ENCODE assay signal across 13 mouse cellular contexts in genomic region chr12:100353954-100354353, GRCm38 (mm10).
DNase-seq lines count a peak whose midpoint lies in the region; ATAC-seq lines count a peak whose summit lies in the region.
"Had no signal": no experiment of that assay in that cellular context is flagged by ENCODE, and none has a peak within 500 bp of the region (broad histone marks: within the 10 kb centered on the region; RNA-seq: fewer than 3 reads in every experiment).

No protein-coding gene starts in this region.

- H3K9ac ChIP-seq in hindbrain, embryonic 16.5 days (ENCODE audit: low read depth, low read length), result no peak overlapping the region
- H3K9ac ChIP-seq: embryonic facial prominence, embryonic 13.5 days had no signal

- H3K4me3 ChIP-seq in hindbrain, embryonic 16.5 days (ENCODE audit: low read length), result no peak overlapping the region
- H3K4me3 ChIP-seq: embryonic facial prominence, embryonic 13.5 days had no signal

- no peak overlapping the region for H3K4me2 ChIP-seq in hindbrain, embryonic 16.5 days (ENCODE audit: low read length)
- H3K4me2 ChIP-seq: embryonic facial prominence, embryonic 13.5 days; liver, embryonic 11.5 days had no signal

- peaks cover 6% of the 10 kb centered on the region for H3K36me3 ChIP-seq in hindbrain, embryonic 16.5 days (ENCODE audit: control insufficient read depth, insufficient read depth, low read length)

- no peaks in the 10 kb centered on the region for H3K4me1 ChIP-seq in hindbrain, embryonic 16.5 days (ENCODE audit: control insufficient read depth, insufficient read depth, low read depth, low read length)
- H3K4me1 ChIP-seq: embryonic facial prominence, embryonic 13.5 days had no signal

- H3K27me3 ChIP-seq in hindbrain, embryonic 16.5 days (replicated peaks; ENCODE audit: control insufficient read depth, insufficient read depth, low read length), result no peaks in the 10 kb centered on the region
- H3K27me3 ChIP-seq: embryonic facial prominence, embryonic 13.5 days had no signal

- WGBS in hindbrain, embryonic 16.5 days, result 76% methylated on average over 7 of the region's 7 CpGs

- no peak overlapping the region for H3K27ac ChIP-seq in hindbrain, embryonic 16.5 days (ENCODE audit: low read depth, low read length)
- H3K27ac ChIP-seq: embryonic facial prominence, embryonic 13.5 days had no signal

- peak; percentile 62 to 80 for DNase-seq in adrenal gland, adult (ENCODE audit: inconsistent age in 2 of 2, low spot score in 1 of 2)
- DNase-seq in adrenal gland, postnatal 4 days (ENCODE audit: low spot score in 2 of 2), result no peak
- DNase-seq in 3134 (ENCODE audit: extremely low read depth, insufficient read length, low spot score), result peak; percentile 29
- peak; percentile 70 for DNase-seq in adrenal gland, adult 2 months
- DNase-seq in cerebellum, postnatal 10 days, result peak; percentile 22 to 43
- DNase-seq in c-Kit-positive CD71-positive TER-119-positive erythroid progenitor cells, embryonic 14.5 days (ENCODE audit: low spot score), result no peak
- DNase-seq in neural tube, embryonic 10.5 days (ENCODE audit: extremely low spot score, low spot score), result no peak
- DNase-seq: heart, postnatal 36 days; right cerebral cortex, postnatal 14 days had no signal

- no peaks in the 10 kb centered on the region for H3K9me3 ChIP-seq in hindbrain, embryonic 16.5 days (ENCODE audit: control insufficient read depth, low read length)
- H3K9me3 ChIP-seq: embryonic facial prominence, embryonic 13.5 days had no signal

- no peak for ATAC-seq in hindbrain, embryonic 16.5 days
- ATAC-seq: activated CD4-positive, CD25-positive, alpha-beta regulatory T cell, adult 4 months had no signal

Comparison
In these comparisons a context has a peak if more than half of its experiments do, and no peak if none do; other contexts are left out.
1. DNase-seq: peak in adrenal gland, adult (2 of 2), 3134 (single experiment), adrenal gland, adult 2 months (single experiment) and cerebellum, postnatal 10 days (2 of 2); none in adrenal gland, postnatal 4 days (0 of 2), c-Kit-positive CD71-positive TER-119-positive erythroid progenitor cells, embryonic 14.5 days (single experiment) and neural tube, embryonic 10.5 days (single experiment).